Mouse (Mus musculus): Measurements from ENCODE around the gene Gm6377. TPM values are rescaled to one million over a fixed set of nuclear protein-coding genes. Genes with fewer than 3 reads are reported as not detected.

Gm6377 gene
- under 1 TPM; 0.07 to 0.09 TPM for total RNA-seq (2021)
- long read RNA-seq, experiment 1: 0 reads
- long read RNA-seq, experiment 2: 0 reads

DNA sequence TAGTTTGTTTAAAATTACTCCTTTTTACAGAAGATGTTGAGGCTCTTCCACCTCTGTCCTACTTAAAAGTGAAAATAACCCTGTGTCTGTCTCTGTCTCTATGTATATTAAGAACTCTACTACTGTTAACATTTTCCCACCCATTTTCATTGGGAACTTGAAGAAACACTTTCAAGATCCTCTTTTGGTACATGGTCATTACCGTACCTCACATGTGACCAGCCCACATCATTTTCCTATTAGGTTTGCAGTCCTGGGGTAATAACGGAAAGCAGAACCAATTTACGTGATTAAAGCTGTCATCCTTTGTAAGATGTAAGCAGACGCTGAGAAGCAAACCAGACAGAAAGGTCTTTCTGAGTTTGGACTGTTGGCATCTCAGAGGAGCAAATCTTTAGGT lies at the start of gene Gm6377:
TSS of gene Gm6377 (plus strand) at position 289 of the 400 bp plus-strand sequence.
- DNase-seq: no peak

DNA sequence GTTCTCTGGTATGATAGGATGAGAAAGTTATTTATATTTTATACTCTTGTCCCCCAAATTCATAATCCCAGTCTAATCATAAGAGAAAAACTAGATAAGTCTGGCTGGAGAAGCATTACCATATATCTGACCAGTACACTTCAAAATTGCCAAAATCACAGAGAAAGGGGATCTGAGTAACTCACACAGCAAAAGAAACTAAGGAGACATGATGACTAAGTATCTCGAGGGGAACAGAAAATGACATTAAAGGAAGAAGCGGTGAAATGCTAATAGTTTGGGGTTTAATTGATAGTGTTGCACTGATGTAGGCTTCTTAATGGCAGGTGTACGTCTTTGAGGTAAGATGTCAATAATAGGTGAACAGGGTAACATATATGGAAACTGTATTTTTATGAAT lies 49.4 kb upstream of the Gm6377 start:
- DNase-seq: no peak

DNA sequence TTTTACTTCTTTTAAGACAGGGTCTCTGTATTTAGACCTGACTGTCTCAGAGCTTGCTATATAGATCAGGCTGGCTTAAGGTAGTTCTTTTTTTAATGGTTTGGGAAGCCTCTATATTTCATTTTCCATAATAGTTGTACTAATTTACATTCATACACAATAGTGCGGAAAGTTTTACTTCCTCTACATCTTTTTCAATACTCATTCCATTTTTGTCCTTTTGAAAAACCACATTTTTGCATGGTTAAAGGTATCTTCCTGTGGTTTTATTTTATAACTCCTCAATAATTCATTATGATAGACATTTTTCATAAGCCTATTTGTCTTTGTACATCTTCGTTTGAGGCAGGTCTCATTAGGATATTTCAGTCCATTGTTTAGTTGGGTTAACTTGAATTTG lies 45.3 kb upstream of the Gm6377 start:
- no peak for DNase-seq

DNA sequence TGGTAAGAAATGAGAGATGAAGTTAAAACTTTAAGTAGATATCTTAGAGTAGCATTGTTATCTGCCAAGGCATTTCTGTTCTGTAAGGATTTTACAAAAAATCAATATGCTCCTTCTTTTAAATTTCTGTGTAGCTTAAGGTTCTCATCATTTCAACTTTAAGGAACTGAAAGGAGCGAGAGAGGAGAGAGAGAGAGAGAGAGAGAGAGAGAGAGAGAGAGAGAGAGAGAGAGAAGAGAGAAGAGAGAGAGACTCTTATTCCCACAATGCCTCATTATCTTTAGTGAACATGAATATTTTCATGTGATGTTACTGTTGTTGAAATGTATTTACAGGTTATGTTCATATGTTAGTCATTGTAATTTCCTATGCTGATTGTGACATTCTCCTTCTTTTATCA lies 36.2 kb upstream of the Gm6377 start:
- no peak for DNase-seq

DNA sequence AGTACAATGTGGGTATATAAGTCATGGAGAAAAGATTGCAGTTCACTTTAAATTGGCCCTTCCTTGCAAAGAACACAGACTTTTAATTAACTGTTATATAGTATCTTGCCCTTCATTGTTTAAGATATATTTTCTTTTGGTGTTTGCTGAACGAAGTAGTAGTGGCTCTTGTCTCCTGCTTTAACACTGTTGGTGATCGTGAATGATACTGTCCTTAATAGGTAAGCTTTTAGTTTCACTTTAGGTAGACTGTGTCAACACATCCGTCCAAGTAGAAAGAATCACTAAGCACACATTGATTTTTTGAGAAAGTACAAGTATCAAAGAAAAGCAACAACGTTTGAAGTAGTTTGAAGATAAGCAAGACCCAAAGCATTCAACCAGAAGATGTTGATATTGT lies 35.7 kb upstream of the Gm6377 start:
- no peak for DNase-seq

DNA sequence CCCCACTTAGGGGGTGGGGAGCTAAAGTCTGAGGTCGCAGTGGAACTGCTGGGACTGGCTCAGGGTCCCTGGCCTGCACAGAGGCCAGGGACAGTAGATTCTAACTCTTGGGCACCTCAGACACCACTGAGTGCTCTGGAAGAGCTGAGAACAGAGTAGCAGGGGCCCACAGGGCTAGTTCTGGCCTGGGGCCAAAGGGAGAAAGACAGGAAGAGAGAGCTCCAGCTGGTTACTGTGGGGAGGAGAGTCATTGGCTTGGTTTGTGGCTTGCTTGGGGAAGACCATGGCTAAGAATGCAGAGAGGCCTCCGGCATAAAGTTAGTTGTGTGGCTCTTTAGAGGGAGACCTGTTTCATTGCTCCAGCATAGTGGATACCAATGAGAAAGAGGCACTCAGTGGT lies 21.5 kb upstream of the Gm6377 start:
- peak; percentile 4 for DNase-seq

DNA sequence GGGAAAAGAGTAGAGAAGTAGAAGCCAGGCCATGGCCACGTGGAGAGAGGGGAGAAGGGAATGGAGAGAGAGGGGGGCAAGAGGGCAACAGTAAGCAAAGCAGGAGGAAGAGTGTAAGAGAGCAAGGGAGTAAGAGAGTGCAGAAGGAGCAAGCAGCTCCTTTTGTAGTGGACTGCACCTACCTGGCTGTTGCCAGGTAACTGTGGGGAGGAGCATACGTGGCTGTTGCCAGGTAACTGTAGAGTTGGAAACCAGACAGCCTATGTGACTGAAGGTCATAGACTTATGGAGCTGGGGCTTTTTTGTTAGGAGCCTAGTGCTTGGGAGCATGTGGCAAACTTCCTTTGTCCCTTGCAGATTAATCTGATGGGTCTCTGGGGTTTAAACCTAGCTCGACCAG lies 21.1 kb upstream of the Gm6377 start:
- DNase-seq: no peak

DNA sequence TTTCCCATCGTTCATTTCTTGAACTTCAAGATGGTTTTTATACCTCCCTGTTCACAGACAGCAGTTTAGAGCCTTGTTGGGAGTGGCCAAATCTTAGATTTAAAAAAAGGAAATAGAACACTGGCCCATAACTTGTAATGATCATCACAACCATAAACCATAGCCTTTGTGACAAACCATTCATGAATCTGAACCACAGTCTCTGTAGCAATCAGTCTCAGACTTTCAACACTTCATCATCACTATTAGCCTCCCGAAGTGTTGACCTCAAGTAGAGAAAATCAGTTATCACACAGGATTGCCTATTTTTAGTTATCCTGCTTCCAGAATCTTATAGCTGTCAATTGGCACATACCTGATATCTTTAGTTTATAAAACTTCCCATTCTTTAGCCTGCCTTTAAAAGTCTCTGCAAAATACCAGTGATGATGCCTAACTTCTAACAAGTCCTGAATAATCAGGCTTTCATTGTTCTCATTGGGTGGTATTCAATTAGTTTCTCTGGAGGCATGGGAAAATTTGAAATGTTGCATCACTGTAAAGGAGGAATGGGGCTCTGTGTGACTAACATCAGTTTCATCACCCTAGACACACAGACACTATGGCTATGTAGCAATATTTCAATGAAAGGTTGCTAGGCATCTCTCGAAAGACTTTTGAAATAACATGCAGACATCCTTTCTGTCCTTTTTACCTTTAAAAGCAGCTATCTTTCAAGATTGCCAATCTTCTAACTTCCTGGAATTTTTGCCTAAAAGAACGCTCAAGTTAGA lies 11.7 kb upstream of the Gm6377 start:
- no peak for DNase-seq

DNA sequence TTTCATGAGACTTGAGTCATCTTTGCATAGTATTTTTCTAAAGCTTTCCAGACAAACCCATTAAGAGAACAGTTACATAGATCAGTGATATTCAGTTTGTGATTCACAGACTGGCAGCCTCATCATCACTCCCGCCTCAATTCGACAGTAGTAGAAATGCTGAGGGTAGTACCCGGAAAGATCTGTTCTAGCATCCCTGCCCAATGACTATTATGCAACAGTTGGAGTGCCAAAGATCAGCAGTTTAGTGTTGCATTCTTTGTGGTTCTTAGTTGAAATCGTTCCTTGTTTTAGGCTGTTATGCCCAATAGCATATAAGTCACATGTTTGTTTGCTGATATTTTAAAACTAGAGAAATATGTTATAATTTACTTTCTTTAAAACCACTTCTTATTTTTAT lies 6.9 kb upstream of the Gm6377 start:
- DNase-seq: no peak

DNA sequence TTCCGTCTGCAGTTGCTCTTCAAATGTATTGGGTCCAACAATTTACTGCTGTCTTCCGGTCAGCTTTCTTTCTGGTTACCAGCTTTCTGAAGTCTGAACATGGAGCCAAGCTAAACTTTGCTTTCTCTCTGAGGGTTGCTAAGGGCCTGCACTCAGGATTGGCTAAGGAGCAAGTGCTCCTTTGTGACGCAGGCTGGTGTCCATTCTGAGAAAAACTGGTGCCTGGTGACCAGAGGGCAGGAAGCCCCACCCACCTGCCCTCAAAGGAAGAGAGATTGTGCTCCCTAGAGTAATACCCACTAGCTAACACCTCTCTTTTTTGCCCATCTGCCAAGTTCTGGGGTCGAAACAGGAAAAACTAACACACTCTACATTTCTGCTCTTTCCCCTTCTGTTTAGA lies 5.6 kb upstream of the Gm6377 start:
- no peak for DNase-seq

DNA sequence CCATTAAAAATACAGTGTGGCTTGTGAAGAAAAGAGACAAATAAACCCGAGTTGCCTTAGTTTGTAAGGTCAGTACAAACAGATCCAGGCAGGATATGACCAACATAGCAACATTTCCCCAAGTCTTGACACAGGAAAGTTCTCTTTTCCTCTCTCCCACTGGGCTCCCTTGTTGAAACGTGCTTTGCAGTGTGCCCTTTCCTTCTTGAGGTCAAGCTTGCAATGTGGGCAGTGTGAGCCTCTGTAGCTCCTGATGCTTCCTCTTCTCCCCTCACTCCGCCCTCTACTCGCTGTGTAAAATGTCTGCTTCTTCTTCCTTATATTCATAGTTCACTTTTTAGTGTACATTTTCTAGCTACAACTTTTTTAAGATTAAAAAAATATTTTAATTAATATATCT lies 5.1 kb upstream of the Gm6377 start:
- no peak for DNase-seq

DNA sequence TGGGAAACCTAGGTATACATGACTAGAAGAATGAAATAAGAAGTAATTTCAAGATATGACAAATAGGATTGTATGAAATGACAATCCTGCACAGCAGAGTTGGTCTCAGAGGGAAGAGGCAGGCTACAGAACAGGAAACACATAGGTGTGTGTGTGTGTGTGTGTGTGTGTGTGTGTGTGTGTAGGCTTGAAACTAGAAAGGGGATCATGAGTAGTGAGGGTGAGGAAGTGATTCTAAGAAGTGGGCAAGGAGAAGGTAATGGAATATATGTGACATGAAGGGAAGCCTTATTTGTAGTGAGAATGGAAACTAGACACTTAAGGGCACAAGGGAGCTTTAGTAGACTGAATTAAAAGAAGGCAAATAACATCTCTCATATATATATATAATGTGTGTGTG lies 11.3 kb downstream of the Gm6377 start:
- DNase-seq: no peak

DNA sequence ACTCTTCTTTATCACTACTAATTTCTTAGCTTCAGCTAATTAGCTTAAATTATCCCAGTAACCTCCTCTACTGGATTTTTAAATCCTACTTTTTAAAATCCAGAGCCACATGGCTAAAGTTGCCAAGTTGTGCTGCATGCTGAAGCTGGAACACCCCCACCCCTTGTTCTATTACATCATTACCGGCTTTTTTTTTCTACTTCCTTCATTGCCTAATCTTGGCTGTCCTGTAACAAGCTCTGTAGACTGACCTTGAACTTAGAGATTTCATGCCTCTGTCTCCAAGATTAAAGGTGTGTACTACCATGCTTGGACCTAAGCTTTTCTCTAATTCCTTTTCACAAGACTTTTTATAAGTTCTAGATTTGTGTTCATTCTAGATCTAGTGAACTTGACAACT lies 32.2 kb downstream of the Gm6377 start:
- no peak for DNase-seq

DNA sequence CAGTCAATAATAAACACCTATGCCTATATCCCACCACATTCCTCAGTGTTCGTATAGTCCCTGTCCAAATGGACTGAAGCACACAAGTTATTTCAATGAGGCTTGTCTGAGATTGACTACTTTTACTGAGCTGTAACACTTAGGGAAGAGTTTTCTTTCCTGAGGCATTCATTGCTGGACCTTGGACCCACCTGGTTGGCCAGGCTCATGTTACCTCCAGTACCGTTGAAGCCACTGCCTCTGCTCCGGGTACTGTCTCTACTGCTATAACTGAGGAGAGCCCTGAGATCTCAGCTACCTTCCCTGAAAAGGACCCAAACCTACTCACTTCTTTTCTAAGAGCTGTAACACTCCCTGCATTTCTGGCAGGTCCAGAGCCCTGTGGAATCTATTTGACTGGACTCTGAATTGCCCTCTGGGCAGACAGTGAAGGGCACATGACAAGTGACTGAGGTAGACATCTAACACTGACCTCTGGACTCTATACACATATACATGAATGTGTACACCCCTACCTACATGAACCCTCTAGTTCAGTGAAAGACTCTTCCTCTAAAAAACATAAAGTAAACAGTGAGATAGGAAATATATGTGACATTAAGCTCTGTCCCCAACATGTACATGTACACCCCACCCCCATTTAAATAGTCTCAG lies 39.0 kb downstream of the Gm6377 start:
- DNase-seq: no peak

DNA sequence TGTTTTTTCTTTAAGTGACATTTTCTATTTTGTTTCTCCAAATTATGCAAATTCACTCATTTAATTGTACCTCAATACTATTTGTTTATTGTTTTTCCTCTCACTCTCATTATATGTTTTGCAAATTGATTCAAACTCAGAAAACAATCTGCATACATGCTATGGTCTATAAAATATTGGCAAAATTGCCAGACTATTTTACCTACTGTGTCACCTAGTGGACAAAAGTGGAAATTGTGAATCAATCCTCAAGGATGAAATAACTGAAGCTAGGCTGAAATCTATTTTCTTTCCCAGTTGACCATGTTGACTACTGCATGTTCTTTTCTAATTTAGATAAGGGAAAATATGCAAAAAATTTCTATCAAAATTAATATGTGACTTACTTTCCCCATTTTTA lies 41.6 kb downstream of the Gm6377 start:
- no peak for DNase-seq

Other genes starting within 250 kb of the Gm6377 start
- gene Hmgn5, start 183.4 kb upstream of the Gm6377 start, total RNA-seq (2021): 1 to 10 TPM; 2.9 to 3.8 TPM
- 10 to 100 TPM; 32.4 to 41.3 TPM for gene Sh3bgrl, start 101.4 kb upstream of the Gm6377 start, total RNA-seq (2021)